Mouse (Mus musculus) lung, adult 2 months (tissue): ENCODE measurements around the gene Gm17535.
"Not testable (repeated sequence)": the region's sequence is repeated elsewhere in the genome, so short reads cannot be mapped to it uniquely, and the experiment has no call there.

Experiments used
- CTCF ChIP-seq: fragments of 200-500 bp; IDR thresholded peaks from 2 replicates; pipeline ENCODE4 v1.5.1; 2011; ENCODE audit warnings: mild to moderate bottlenecking, low read length, control low read depth; ENCODE audit not compliant: insufficient read depth
- POLR2A ChIP-seq: fragments of 200-500 bp; IDR thresholded peaks from 2 replicates; pipeline ENCODE4 v1.6.1; 2011; ENCODE audit warnings: low read depth, mild to moderate bottlenecking, control low read depth, low read length, borderline replicate concordance; ENCODE audit errors: extremely low read depth

GRCm38 (mm10) chr9:3038161-3038560, 3.8 kb downstream of the Gm17535 start:
- TF ChIP-seq CTCF, POLR2A: not testable (repeated sequence)
